Mouse (Mus musculus): ENCODE measurements around the gene Med22. TPM values are rescaled to one million over a fixed set of nuclear protein-coding genes. Genes with fewer than 3 reads are reported as not detected.
A peak's percentile ranks its signal among the peaks of the same experiment; 100 is the strongest.

The Med22 gene
- total and polyA plus RNA-seq, 2 experiments from 2014 or later, result 119 to 144 TPM

DNA sequence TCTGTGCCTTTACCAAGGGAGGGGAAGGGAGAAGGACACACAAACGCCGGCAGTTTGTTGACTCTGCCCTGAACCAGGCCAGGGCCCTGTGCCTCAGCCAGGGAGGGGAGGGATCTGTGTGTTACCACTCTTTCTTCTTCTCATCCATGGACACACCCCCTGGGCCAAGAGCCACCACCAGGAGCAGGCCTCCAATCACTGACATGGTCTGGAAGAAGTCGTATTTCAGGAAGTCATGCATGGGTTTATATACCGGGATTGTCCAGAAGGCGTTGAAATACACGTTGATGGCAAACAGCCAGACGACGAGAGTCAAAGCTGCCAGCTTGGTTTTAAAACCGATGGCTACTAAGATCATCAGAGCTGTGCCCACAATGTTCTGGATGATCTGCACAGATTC, 11.3 kb upstream of the Med22 start:
- no peak for TF ChIP-seq CTCF (IDR thresholded peaks at IDR 0.05)
- H3K4me1 ChIP-seq (ENCODE audit: insufficient read depth, low read length), result peaks cover 11% of the 10 kb centered on the region
- H3K27ac ChIP-seq (ENCODE audit: low read depth, low read length), result no peak overlapping the region
- H3K4me3 ChIP-seq (ENCODE audit: low read depth, low read length), result no peak overlapping the region
- peaks cover 76% of the 10 kb centered on the region for H3K36me3 ChIP-seq (ENCODE audit: insufficient read depth, low read length)
- no peaks in the 10 kb centered on the region for H3K27me3 ChIP-seq (ENCODE audit: insufficient read depth, low read length)
- 82% methylated on average over 9 of the region's 9 CpGs for WGBS
- no peak overlapping the region for H3K4me2 ChIP-seq (ENCODE audit: low read depth, low read length, poor library complexity, severe bottlenecking)
- no peak for ATAC-seq (ENCODE audit: low FRiP score)
- no peaks in the 10 kb centered on the region for H3K9me3 ChIP-seq (ENCODE audit: low read length)
- no peak for DNase-seq (ENCODE audit: low spot score)
- no peak overlapping the region for H3K9ac ChIP-seq (replicated peaks; ENCODE audit: low read length, poor library complexity, severe bottlenecking)

DNA sequence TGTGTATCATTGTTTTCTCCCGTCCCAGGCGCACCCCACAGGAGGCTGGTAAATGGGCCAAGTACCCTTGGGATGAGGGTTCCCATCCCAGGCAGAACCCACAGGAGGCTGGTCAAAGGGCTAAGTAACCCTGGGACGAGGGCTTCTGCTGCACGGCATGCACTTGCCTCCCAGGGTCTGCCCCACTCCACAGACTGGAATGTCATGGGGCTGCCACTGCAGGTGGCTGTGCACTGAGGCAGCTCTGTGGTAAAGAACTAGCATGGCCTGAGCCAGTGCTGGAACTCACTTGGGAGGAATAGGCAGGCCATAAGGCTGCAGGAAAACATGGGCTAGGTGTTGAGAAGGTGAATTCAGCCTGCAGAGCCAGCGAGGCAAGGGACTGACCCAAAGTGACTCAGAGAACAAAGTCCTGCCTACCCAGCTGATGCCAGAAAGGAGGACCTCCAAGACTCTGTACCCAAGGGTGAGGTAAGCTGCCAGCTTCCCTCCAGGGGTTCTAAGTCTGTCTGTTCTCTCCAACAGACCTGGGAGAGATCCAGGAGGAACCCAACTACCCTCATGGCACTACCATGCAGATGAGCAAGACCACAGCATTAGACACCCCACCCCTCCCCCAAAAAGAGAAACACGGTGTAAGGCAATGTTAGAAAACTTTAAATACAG, 9.8 kb upstream of the Med22 start:
- no peaks in the 10 kb centered on the region for H3K9me3 ChIP-seq (ENCODE audit: low read length)
- peaks cover 17% of the 10 kb centered on the region for H3K4me1 ChIP-seq (ENCODE audit: insufficient read depth, low read length)
- DNase-seq (ENCODE audit: low spot score) (no peak), ATAC-seq (ENCODE audit: low FRiP score) (no peak)
- no peak overlapping the region for H3K27ac ChIP-seq (ENCODE audit: low read depth, low read length)
- H3K9ac ChIP-seq (replicated peaks; ENCODE audit: low read length, poor library complexity, severe bottlenecking), result no peak overlapping the region
- WGBS, result 87% methylated on average over 6 of the region's 6 CpGs
- H3K27me3 ChIP-seq (ENCODE audit: insufficient read depth, low read length), result no peaks in the 10 kb centered on the region
- H3K4me3 ChIP-seq (ENCODE audit: low read depth, low read length), result no peak overlapping the region
- no peak for TF ChIP-seq CTCF (IDR thresholded peaks at IDR 0.05)
- peaks cover 64% of the 10 kb centered on the region for H3K36me3 ChIP-seq (ENCODE audit: insufficient read depth, low read length)
- H3K4me2 ChIP-seq (ENCODE audit: low read depth, low read length, poor library complexity, severe bottlenecking), result no peak overlapping the region

- Histone ChIP-seq H3K4me1 (ENCODE audit: insufficient read depth, low read length) (peaks cover 20% of the 10 kb centered on the region), H3K27ac (ENCODE audit: low read depth, low read length) (no peak overlapping the region), H3K9me3 (ENCODE audit: low read length) (no peaks in the 10 kb centered on the region), H3K27me3 (ENCODE audit: insufficient read depth, low read length) (no peaks in the 10 kb centered on the region), H3K4me2 (ENCODE audit: low read depth, low read length, poor library complexity, severe bottlenecking) (no peak overlapping the region), H3K36me3 (ENCODE audit: insufficient read depth, low read length) (peaks cover 59% of the 10 kb centered on the region), H3K4me3 (ENCODE audit: low read depth, low read length) (no peak overlapping the region), H3K9ac (replicated peaks; ENCODE audit: low read length, poor library complexity, severe bottlenecking) (no peak overlapping the region)
- WGBS, result 87% methylated on average over 3 of the region's 3 CpGs
- no peak for DNase-seq (ENCODE audit: low spot score)
- no peak for TF ChIP-seq CTCF (IDR thresholded peaks at IDR 0.05)
- ATAC-seq (ENCODE audit: low FRiP score), result no peak
These were observed 9.2 kb upstream of the Med22 start for GRCm38 (mm10) chr2:26919684-26920083.

DNA sequence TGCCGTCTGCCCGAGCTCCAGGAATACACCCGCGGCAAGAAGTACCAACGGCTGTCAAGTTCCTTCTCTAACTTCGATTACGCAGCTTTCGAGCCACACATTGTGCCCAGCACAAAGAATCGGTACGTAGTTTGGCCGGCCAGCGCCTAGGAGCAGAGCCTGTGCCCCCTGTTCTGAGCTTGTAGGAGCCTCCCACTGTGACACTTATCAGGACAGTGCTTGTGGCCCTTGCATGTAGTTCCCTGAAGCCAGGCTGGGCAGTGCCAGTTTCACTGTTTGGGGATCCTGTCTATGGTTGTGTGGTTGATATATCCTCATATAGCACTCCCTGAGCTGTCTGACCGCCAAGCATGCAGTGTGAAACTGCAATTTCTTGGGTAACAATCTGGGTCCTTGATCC, 6.3 kb upstream of the Med22 start:
- ATAC-seq (ENCODE audit: low FRiP score) (peak; percentile 18; the same call in 1 of the 2 replicates), DNase-seq (ENCODE audit: low spot score) (no peak)
- WGBS, result 3% methylated on average over 13 of the region's 13 CpGs
- no peaks in the 10 kb centered on the region for H3K27me3 ChIP-seq (ENCODE audit: insufficient read depth, low read length)
- TF ChIP-seq CTCF (IDR thresholded peaks at IDR 0.05), result no peak
- peak overlapping the region; percentile 81 for H3K9ac ChIP-seq (replicated peaks; ENCODE audit: low read length, poor library complexity, severe bottlenecking)
- H3K9me3 ChIP-seq (ENCODE audit: low read length), result no peaks in the 10 kb centered on the region
- H3K4me2 ChIP-seq (ENCODE audit: low read depth, low read length, poor library complexity, severe bottlenecking), result peak overlapping the region; percentile 98
- peaks cover 58% of the 10 kb centered on the region for H3K36me3 ChIP-seq (ENCODE audit: insufficient read depth, low read length)
- H3K4me3 ChIP-seq (ENCODE audit: low read depth, low read length), result peak overlapping the region; percentile 73
- peak overlapping the region; percentile 78 for H3K27ac ChIP-seq (ENCODE audit: low read depth, low read length)
- peaks cover 24% of the 10 kb centered on the region for H3K4me1 ChIP-seq (ENCODE audit: insufficient read depth, low read length)

DNA sequence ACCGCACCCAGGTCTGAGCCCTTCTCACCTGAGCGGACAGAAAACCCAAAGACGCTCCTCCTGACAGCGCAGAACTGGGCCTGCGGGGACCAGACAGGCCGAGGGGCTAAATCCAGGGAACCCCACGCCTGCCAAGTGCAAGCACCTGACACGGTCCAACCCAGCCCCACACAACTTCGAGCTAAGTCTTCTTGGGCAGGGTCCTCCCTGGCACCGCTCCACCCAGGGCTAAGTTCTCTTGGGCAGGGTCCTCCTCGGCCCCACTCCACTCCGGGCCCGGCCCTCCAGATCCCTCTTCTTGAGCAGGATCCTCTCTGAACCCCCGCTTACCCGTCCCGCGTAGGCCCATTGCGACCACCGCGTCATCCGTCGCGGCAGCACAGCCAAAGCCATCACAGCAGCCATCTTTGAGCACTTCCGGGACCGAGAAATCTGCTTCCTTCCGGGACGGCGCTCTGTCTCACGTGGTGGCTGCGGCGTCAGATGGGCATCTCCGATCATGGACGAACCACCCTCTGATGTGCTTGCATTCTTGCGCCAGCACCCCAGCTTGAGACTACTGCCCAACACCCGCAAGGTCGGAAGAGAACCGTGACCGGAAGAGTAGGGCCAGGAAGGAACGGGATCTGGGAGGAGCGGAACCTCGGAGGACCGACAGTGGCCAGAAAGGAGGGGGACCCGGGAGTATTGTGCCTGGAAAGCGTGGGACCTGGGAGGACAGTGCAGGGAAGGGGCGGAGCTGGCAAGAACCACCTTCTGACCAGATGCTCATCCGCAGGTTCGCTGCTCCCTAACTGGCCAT, 5.7 kb upstream of the Med22 start, which contains the start of the genes Surf2 and Surf1:
Gene Surf2 (plus strand): TSS at position 441 of the 802 bp plus-strand sequence.
Gene Surf1 (minus strand): TSS at position 604 of the 802 bp plus-strand sequence.
- ATAC-seq (ENCODE audit: low FRiP score), result peak; percentile 81
- Histone ChIP-seq H3K27me3 (ENCODE audit: insufficient read depth, low read length) (no peaks in the 10 kb centered on the region), H3K4me3 (ENCODE audit: low read depth, low read length) (peak within 1 kb of the TSS; percentile 73), H3K4me1 (ENCODE audit: insufficient read depth, low read length) (peaks cover 27% of the 10 kb centered on the region), H3K9me3 (ENCODE audit: low read length) (no peaks in the 10 kb centered on the region), H3K27ac (ENCODE audit: low read depth, low read length) (peak within 1 kb of the TSS; percentile 78), H3K9ac (replicated peaks; ENCODE audit: low read length, poor library complexity, severe bottlenecking) (peak within 1 kb of the TSS; percentile 81), H3K4me2 (ENCODE audit: low read depth, low read length, poor library complexity, severe bottlenecking) (peak within 1 kb of the TSS; percentile 98), H3K36me3 (ENCODE audit: insufficient read depth, low read length) (peaks cover 51% of the 10 kb centered on the region)
- DNase-seq (ENCODE audit: low spot score), result peak; percentile 90
- TF ChIP-seq CTCF (IDR thresholded peaks at IDR 0.05), result no peak
- 3% methylated on average over 47 of the region's 47 CpGs for WGBS

All from midbrain, postnatal 0 days (tissue).